Mouse (Mus musculus): ENCODE measurements around the gene Vav3.

Vav3 gene

DNA sequence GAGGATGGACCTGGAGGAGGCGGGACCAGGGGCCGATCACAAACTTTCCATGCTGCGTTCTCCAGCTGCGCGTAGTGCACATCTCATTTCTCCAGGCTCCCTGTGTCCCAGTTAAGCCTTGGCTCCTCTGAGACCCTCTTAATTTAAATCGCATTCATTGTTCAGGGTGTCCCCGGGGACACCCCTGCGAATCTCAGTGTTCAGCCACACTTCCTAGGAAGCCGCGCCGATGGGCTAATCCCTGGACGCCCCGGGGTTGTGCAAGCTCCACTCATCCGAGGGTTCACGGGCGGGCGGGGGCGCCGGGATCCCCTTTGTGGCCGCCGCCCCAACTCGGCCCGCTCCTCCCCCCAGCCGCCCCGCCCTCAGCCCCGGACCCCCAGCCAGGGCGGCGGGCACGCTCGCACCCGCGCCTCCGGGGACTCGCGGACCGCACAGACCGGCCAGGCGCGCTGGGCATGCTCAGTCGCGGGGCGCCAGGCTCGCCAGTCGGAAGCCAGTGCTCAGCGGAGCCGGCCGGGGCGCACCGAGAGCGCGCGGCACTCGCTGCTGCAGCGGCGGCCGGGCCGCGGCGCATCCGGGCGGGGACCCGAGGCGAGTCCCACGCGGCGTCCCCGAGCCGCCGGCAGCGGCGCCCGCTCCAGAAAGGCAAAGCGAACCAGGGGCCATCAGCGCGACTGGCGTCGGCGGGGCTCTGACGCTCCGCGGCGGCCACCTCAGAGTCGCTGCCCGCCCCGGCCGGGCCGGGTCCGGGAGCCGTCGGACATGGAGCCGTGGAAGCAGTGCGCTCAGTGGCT lies at the start of gene Vav3:
Vav3 (plus strand) TSS at position 380 of the 797 bp plus-strand sequence.
- in situ Hi-C loops (cut with MboI, MseI) = loop anchor here in 1 of 2 experiments (10.0 kb wide), 1 partner anchor 914 kb away; the partner anchor contains the start of gene Prmt6

DNA sequence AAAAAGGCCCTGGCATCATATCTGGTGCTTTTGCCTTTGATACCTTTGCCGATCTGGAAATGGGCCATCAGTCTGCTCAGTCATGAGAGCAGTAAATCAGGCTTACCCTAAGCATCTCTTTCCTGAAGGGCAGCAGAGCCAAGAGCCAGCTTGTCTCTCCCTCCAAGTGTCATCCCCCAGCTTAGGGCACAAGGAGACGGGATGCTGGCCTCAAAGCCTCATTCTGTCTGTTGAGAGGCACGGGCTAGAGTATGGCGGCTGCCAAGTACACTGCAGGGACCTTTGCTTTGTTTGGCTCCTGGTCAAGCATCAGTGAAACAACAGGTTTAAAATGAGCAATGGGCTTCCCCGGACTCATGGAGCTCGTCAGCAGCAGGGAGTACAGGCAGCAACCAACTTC lies 41.6 kb upstream of the Vav3 start:
- in situ Hi-C loops (cut with MboI, MseI) = no loop called here

DNA sequence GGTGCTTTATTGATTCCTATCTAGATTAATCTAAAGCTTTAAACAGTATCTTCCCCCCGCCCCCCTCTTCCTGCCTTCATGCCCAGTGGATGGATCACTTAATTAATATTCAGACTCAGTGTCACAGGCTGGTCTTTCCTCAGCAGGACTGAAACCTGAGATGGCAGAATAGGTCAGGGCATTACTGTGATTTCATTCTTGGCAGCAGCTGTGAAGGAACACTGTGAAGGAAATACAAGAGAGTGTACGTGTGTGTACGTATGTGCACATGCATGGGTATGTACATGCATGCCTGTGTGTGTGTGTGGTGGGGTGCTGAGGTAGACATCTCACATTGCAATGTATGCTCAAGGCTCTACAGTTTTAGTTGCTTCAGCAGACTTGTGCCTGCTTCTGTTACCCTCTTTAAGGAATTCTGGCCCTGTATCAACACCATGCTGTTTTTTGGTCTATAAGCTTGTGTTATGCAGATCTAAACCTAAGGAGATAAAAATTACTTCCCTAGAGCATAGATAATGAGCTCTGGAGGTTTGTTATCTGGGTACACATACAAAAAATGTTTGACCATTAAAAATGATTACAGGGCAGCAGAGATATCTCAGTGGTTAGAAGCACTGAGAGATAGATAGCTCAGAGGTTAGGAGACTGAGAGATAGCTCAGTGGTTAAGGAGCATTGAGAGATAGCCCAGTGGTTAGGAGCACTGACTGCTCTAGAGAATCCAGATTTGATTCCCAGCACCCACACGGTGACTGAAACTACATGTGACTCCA lies 41.0 kb upstream of the Vav3 start:
- in situ Hi-C loops (cut with MboI, MseI) = no loop called here

DNA sequence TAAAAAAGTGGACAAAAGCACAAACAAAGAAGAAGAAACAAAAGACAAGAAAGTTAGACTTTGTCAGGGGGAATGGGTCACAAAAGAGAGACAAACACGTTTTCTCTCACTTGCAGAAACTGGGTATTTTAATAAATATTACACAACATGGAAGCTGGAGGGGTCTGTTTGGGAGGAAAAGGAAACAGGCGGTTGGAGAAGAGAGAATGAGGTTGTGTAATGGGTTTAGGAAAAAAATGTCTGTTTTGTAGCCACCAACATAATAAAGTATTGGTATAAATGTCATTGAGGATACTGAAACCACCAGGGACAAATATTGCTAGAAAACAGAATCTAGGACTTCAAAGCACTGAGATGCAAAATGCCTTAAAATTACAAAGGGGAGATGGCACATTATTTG lies 38.4 kb upstream of the Vav3 start:
- in situ Hi-C loops (cut with MboI, MseI) = no loop called here

DNA sequence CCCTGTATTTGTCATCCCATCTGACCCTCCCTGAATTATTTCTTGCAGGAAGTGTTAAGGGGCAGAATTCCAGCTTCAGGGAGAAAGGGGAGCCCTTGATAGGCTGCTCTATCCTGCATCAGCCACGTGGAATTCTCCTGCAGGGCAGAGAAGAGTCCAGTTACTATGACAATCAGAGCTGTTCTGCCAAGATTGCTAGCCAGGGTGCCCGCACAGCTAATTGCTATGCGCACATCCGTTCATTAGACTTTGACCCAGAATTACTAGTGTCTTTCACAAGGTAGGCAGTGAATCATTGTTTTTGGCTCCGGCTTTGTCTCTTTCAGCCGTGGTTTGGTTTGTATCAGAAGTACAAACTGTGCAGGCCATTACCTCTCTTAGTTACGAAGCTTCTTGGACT lies 33.0 kb upstream of the Vav3 start:
- in situ Hi-C loops (cut with MboI, MseI) = no loop called here

DNA sequence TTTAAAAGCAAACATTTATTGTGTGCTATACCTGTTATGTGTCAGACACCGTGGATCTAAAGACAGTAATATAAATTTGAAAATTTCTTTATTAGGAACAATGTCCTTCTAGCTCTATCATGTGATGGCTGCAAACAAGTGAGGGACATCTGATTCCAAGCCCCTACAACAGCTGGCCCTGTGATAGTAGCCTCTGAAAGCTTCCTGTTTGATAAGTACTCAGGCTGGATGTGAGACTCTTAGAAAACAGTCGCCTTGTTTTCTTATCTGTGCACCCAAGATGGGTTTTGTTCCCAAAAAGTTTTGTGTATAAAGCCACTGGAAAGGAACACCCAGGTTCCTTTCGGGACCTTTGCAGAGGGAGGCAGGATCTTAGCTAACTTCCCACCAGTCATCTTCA lies 32.0 kb upstream of the Vav3 start:
- in situ Hi-C loops (cut with MboI, MseI) = no loop called here

DNA sequence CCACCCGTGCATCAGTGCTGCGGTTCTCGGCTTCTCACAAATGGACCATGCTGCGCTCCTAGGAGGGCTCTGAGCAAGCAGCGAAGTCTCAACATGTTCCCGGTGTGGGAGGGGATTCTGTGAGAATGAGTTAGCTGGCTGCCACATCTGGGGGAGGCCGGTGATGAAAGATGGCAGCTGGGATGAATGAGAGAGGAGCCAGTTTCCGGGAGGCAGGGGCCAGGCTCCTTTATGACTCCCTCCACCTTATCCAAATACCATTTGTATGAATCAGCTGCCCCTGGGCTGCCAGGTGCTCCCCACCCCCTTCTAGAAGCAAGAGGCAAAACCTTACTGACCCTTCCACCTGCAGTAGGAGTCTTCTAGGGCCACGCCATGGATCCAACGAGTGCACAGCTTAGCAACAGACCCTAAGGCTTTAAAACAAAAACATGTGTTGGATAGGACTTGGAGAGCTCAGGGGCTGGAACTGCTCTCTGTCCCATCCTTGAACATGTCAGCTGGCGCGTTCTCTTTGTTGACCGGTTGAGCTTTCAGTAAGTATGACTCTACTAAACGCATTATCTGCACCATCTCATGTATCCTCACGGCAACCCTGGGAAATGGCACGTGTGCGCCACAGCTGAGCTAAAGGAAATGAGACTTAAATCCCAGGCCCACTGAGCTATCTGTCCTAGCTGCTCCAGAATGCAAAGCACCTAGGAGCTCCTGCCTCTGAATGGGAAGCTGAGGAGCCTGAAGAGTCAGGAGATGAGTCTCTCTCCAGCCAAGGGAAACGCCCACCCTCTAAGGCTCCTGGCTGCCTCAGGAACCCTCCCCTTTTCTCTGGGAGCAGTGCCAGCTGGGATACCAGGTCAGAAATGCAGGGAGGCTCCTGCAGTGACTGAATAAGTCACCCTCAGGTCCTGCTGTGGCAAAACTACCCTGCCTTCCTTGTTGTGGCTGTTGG lies 30.9 kb upstream of the Vav3 start:
- in situ Hi-C loops (cut with MboI, MseI) = loop anchor here in 1 of 2 experiments (10.0 kb wide), 1 partner anchor 255 kb away; no protein-coding TSS in a partner anchor

DNA sequence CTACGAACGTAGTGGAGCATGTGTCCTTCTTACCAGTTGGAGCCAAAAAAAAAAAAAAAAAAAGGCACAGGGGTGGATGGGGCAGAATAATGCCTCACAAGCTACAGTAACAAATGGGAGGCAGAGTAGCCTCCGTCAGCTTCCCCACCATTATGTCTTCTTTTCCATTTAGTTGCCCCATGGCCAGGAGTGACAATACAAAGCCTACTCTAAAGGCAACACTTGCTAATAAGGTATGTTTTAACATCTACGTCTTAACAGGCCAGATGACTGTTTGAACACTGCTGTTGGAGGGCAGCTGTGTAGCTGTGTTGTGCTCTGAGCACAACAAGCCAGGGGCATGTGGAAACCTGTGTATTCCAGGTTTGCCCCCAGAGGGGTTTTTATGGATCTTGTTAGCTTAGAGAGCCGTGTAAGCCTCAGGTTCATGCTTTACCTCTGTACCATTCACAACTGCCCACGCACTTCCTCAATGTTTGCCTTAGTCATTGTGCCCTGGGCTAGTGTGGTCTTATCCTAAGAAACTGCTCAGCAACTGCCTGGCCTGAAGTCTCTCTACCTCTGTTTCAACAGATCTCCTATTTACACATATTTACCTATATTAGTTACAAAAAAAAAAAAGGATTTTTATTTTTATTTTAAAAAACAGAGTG lies 29.2 kb upstream of the Vav3 start:
- in situ Hi-C loops (cut with MboI, MseI) = loop anchor here in 1 of 2 experiments (10.0 kb wide), 1 partner anchor 254 kb away; no protein-coding TSS in a partner anchor

DNA sequence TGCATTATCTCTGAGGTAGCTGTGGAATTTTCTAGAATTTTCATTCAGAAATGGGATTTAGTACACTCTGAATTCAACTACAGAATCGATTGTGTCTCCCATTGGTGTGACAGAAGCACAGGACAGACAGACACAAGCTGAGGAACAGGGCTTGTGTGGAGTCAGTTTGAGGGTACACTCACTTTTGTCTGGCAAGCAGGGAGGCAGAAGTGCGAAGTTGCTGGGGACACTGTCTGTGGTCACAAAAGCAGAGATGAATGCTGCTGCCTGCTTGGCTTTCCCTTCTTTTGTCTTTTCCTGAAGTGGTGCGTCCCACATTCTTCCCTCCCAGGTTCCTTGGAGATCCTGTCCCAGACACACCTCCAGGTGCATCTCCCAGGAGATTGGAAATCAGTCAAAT lies 28.6 kb upstream of the Vav3 start:
- in situ Hi-C loops (cut with MboI, MseI) = loop anchor here in 1 of 2 experiments (10.0 kb wide), 1 partner anchor 253 kb away; no protein-coding TSS in a partner anchor

DNA sequence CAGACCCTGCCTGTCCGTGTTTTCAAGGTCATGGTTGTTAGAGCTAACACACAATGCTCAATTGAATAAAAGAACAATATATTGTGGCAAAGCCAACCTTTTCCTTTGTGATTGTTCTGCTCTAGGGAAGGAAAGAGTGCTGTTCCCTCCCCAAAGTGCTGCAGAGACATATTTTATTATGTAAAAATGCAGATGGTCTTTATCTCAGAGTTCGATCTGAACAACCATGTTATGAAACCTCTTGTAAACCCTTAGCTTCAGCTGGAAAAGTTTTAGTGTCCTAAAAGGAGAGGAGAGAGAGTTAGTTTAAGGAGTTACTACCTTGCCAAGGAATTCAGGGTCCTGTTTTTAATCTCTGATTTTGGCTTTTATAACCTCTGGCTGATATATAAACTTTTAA lies 27.0 kb upstream of the Vav3 start:
- in situ Hi-C loops (cut with MboI, MseI) = loop anchor here in 1 of 2 experiments (10.0 kb wide), 1 partner anchor 251 kb away; no protein-coding TSS in a partner anchor

DNA sequence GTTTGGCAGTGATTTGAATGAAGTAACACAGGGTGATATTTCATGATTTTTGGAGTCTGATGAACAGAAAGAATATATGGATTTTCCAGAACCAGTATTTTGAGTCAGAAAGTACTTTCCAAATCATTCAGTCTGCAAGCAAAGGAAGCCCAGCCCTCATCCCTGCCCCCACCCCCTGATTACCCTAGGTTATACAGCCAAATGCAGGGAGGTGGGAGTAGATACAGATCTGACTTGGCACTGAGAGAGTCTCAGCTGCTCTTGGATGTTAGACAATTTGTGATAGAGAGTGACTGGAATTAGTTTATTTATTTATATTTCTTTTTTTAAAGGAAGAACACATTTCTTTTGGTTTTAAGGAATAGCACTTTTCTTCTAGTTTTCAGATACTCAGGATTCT lies 18.2 kb upstream of the Vav3 start:
- in situ Hi-C loops (cut with MboI, MseI) = no loop called here

DNA sequence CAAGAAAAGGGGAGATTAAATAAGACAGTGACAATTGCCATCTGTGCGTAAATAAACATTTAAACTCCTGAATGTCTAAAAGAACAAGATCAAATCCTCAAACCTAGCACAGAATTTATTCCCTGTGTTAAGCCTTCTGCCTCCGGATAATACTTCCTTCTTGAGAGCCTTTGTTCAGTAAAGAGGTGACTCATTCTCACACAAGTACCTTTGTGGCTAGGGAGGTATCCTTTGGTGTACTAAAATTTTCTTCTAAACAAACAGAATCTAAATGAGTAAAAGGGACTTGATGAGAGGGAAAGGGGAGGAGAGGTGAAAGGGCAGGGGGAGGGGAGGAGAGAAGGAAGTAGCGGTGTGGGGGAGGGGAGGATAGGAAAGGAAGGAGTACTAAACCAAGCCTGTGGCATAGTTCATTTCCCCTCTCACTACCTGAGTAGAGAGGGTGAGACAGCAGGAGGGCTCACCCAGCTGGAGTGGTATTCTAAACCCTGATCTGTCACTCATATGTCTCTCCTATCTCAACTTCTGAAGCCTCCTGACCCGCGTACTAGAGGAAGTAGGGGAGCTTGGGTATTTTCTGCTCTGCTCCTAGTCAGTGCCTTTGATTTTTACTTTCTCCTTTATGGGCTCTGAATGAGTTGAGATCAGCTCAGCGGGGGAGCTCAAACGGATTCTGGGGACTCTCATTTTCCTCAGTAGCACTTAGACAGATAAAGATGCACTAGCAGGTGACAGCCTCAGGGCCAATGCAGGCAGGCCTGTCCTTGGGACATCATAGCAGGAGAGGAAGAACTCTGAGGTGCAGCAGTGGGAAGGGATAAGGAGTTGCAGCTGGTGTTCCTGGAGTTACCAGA lies 16.8 kb upstream of the Vav3 start:
- in situ Hi-C loops (cut with MboI, MseI) = no loop called here

DNA sequence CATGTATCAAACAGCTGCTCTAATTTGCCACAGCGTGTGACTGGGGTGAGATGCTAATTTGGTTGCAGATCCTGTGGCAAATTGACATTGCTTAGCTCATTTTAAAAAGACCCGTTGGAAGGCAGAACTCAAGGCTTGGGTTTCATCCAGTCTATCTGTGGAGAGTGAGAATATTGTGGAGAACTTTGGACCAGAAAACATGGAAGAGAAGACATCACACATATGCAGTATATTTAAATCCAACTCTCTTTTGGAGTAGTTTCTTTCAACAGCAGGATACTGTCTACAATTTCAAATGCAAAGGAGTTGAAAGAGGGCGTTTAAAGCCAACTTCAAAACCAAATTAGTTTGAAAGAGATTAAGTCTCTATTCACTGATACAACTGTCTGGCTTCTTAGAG lies 13.3 kb upstream of the Vav3 start:
- in situ Hi-C loops (cut with MboI, MseI) = no loop called here

DNA sequence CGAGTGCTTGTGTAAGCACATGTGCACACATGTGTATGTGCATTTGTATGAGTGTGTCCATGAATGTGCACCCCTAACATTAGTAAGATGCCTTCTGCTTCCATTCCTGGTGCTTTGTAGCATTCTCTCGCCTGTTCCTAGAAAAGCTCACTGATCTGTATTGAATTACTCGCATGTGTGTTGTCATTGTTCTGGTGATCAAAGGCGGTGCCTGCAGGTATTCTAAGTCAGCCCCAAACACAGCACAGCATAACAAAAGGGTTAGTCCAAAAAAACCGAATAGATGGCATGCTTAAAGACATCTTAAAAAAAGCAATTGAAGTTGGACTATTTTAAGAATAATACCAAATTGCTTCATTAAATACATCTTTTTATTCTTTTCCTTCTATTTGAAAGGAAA lies 7.7 kb upstream of the Vav3 start:
- in situ Hi-C loops (cut with MboI, MseI) = no loop called here

DNA sequence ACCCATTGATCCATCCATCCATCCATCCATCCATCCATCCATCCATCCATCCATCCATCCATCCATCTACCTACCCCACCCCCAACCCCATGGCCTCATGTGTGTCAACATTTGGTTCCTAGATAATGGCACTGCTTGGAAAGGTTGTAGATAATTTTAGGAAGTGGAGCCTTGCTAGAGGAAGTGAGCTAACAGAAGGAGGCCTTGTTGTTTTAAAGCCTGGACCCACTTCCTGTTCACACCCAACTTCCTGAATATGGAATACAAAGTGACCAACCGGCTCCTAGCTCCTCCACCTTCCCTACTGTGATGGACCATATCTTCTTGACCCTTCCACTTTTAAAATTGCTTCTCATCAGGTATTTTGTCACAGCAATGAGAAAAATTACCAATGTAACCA lies 5.0 kb upstream of the Vav3 start:
- in situ Hi-C loops (cut with MboI, MseI) = no loop called here

DNA sequence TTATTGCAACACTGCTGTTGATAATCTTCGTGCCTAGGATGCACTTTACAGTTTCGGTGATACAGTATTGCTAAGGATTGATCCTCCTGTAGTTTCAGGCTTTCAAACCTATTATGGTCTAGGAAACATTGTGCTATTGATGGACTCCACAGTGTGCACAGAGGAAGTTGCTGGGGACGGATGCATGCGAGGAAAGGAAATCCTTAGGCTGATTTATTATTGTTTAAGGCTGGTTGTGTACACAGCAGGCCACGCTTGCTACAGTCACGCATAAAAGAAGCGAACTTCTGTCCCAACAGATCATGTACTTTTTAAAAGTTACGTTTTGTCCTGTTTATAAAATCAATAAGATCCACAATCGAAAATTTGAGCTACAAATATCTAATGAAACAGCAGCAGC lies 1.2 kb upstream of the Vav3 start:
- in situ Hi-C loops (cut with MboI, MseI) = no loop called here

DNA sequence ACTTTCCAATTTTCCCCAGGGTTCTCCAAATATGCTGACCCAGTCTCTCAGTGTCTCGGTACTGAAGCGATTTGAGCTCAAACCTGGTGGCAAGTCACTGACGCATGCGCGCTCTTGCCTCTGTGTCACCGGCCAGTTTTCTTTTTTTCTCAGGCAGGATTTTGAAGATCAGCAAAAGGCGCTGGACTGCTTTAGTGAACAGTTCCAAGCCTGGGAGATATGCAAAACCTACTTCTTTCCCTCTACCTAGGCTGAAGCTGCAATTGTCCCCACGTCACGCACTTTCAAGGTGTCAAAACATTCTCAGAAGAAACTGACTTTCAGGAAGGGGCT lies 546 bp upstream of the Vav3 start:
- in situ Hi-C loops (cut with MboI, MseI) = loop anchor here in 1 of 2 experiments (10.0 kb wide), 1 partner anchor 915 kb away; the partner anchor contains the start of gene Prmt6

DNA sequence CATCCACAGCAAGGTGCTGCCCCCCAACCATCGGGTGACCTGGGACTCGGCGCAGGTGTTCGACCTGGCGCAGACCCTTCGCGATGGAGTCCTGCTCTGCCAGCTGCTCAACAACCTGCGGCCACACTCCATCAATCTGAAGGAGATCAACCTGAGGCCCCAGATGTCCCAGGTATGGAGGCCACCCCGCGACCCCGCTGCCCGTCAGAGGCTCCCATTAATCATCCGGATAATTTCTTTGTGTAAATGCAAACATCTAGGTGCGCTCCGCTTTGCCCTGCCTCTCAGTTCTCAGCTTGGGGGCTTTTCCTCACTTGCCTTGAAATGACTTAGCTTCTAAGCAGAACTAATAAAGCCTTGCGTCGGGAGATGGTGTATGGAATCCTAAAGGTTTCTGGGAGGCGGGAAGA lies 623 bp downstream of the Vav3 start:
- in situ Hi-C loops (cut with MboI, MseI) = loop anchor here in 1 of 2 experiments (10.0 kb wide), 1 partner anchor 914 kb away; the partner anchor contains the start of gene Prmt6

DNA sequence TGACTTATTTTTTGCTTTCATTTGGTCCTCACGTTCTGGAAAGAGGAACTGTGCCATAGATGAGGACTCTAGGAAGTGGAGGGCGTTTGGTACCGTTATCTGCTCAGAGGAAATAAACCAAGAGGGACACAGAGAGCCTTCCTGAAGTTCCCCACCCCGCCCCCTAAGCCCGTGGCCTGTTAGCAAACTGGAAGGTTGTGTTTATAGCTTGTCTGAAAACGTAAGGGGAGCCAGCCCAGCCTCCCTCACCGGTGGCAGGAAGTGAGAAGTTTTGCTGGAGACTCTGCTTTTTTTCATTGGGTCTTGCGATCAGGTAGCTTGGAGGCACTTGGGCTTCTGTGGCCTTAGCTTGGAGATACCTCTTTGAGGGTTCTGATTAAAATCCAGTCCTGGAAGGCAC lies 1.2 kb downstream of the Vav3 start:
- in situ Hi-C loops (cut with MboI, MseI) = loop anchor here in 1 of 2 experiments (10.0 kb wide), 1 partner anchor 913 kb away; the partner anchor contains the start of gene Prmt6

Data from T-helper 17 cell (primary cell).